Mouse (Mus musculus) mesoderm, embryonic 11.5 days (tissue): ENCODE measurements around the gene Gpank1.

ENCODE experiments used
- DNase-seq: peaks from one replicate; pipeline ENCODE4 v3.0.0-alpha.2; 2012; ENCODE audit warnings: low read depth, low spot score

Gpank1 gene

DNA sequence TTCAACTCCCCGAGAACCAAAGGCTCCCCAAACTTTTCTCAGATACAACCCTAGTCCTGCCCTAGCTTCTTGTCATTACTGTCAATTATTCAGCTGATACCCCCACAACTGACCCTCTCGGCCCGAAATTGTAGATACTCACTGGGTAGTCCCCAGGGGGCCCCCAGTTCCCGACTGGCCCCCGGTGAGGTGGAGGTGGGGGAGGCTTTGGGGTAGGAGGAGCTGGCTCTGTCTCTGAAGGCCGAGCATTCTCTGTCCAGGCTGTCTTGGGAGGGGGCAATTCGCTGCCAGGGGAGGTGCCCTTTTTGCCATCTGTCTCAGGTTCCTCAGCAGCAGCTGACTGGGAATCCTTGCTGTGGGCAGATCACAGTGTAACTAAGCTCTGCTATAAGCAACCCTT is 38.4 kb downstream of the Gpank1 start:
- no peak for DNase-seq

GRCm38 (mm10) chr17:35161421-35161820 is 40.2 kb downstream of the Gpank1 start:
- no peak for DNase-seq

DNA sequence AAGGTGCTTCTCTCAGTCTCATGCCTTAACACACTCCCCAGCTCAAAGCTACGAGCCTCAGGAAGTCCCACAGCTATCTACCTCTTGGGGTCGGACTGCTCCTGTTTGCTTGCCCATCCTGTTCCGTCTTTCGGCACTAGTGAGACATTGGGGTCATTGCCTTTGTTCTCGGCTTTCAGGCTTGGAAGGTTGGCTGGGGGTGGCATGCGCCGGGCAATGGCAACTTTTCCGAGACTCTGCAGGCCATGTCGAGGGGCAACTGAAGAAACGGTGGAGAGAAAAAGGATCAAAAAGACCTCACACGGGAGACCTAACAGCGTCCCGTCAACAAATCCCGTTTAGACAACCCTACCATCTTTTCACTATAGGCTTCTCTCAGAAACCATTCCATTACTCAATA is 40.9 kb downstream of the Gpank1 start:
- no peak for DNase-seq

GRCm38 (mm10) chr17:35162730-35163129 is 41.5 kb downstream of the Gpank1 start:
- DNase-seq: no peak

DNA sequence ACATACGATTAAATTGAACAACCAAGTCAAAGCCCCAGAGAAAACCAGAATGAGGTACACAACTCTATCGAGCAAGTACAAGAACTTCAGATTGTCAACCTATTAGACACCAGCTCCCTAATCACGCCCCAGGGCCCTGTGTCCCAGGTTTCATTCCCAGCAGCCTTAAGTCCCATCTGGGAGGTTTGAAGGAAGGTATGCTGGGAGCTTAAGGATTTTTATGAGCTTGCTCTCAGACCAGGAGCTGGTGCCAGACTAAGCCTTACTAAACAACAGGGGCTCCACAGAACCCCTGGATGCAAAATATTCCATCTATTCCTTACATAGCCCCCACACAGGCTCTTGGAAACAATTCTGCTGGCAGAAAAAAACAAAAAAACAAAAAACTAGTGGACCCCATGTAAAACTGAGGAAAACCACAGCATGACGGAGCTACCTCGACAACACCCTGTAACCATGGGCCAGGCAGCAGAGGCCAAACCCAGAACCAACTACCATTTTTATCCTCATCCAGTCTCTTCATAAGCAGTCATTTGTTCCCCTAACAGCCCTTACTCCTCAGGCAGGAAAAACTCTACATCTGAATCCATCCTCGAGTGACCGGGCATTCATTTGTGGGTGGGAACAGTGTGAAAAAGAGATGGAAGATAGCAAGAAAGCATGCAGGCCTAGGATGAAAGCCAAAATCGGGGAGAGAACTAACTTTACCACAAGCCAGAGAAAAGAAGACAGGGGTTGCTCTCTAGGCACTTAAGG is 42.2 kb downstream of the Gpank1 start:
- no peak for DNase-seq

- DNase-seq: no peak
Observed at GRCm38 (mm10) chr17:35164218-35164567, 42.9 kb downstream of the Gpank1 start.

GRCm38 (mm10) chr17:35164568-35165450 is 43.6 kb downstream of the Gpank1 start, which contains the start of gene Prrc2a:
TSS of gene Prrc2a (minus strand) at chr17:35164897.
- peak; percentile 100 for DNase-seq

DNA sequence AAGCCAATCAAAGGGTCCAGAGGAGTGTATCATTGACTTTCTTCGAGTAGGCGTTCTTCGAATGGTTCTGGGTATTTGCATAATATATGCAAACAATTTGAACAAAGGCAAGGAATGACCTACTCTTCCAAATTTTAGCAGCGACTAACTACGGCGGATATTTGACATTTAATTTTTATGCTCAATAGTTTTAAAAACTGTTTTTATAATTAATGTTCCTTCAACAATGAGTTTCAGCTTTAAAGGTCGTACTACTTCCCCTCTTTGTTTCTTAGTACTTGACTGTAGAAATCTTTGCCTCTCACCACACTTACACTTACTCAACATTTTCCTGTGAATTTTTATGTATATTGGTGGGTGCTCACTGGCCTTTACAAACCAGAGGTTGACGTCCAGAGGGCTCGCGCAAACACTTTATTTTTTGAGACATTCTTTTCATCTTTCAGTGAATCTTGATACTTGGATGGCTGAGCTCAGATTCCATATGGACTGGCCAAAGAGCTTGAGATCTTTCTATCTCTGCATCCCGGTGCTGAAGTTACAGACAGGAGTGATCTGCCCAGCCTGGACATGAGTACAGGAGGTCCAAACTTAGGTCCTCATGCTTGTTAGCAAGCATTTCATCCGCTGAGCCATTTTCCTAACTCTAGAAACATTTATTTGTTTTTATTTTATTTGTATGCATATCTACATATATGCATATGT is 44.3 kb downstream of the Gpank1 start:
- DNase-seq: no peak

DNA sequence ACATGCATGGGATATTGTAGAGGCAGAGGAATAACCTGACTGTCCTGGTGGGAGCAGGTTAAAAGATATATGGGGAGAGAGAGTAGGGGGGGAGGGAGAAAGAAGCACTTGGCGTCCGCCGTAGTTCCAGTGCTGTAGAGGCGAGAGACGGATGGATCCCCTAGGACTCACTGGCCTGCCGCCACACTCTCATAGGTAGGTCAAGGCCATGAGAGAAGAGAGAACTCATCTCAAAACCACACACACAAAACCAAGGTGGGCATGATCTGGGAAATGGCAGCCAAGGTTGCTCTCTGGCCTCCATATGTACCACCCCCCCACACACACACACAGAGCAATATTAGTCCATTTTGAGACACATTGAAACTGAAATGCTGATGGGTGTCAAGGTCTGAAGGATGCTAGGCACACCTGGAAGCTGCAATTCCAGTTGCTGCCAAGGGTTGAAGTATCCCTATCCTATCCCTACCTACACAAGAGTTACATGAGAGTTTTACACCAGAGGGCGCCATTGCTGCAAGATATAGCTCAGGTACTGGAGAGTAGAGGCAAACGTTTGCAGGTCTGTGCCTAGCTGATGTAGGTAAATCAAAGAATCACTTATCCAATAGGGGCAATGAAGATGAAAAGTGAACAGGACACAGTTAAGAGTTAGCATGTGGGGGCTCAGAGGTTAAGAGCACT is 45.2 kb downstream of the Gpank1 start:
- peak; percentile 77 for DNase-seq

DNA sequence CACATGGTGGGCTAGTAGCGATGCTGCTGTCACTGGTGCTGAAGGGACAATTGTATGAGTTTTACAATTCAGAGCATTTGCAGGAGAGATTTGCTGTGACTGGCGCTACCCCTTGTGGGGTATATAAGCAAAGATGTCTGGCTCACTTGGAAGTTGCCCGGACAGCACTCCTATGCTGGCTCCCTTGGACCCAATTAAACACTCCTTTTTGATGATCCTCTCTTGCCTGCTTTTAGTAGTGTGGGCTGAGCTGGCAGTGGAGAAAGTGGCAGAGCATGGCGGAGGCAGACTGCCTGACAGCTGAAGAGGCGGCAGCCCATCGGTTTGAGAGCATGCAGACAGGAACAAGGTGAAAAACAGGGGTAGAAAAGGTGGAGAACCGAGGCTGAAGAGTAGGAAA is 46.5 kb downstream of the Gpank1 start:
- no peak for DNase-seq

DNA sequence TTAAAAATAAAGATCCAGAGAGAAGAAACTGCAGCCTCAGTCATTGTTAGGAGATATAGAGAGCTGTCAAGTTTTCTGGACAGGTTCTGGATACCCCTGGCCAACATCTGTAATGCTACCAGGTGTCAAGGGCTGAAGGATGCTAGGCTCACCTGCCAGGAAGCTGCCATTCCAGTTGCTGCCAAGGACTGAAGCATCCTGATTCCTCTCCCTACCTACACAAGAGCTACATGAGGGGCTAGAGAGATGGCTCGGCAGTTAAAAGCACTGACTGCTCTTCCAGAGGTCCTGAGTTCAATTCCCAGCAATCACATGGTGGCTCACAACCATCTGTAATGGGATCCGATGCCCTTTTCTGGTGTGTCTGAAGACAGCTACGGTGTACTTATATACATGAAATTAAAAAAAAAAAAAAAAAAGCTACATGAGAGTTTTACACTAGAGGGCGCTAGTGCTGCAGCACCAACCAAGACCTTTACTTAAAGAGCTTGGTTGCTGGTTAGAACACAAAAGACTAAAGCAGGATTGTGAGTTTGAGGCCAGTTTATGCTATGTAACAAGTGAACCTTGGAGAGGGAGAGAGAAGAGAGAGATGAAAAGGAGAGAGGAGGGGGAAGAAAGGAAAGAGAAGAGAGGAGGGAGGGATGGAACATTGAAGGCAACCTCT is 47.4 kb downstream of the Gpank1 start:
- DNase-seq: peak; percentile 80

DNA sequence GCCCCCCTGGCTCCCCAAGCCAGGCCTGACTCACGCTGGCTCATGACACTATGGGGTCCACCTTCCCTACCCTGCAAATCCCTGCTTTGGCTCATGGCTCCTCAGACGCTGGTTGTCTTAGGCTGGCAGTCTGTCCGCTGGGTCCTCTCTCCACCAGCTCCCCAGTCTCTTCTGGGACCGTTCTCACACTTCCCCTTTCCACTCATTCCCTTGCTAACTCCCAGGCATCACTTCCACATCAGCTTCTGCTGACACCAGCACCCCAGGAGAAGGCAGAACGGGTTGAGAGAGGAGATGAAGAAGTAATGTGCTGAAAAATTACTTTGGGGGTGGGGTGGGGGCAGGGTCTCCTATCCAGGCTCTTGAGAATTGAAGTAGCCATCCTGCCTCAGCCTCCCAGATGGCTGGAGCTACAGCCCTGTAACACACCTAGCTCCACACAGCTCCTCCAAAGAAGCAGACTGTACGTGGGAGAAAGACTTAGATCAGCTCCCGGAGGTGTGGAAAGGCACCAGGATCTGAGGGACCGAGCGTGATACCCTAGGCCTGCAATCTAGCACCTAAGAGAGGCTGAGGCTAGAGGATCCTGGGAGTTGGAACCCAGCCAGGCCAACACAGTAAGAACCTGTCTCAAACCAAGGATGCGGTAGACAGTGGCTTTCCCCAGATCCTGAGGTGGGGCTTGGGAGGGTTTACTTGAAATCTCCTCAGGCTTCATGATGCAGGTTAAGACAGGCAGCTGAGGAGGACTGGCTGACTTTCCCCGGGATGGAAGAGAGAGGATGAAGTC is 51.4 kb downstream of the Gpank1 start:
- DNase-seq: no peak

DNA sequence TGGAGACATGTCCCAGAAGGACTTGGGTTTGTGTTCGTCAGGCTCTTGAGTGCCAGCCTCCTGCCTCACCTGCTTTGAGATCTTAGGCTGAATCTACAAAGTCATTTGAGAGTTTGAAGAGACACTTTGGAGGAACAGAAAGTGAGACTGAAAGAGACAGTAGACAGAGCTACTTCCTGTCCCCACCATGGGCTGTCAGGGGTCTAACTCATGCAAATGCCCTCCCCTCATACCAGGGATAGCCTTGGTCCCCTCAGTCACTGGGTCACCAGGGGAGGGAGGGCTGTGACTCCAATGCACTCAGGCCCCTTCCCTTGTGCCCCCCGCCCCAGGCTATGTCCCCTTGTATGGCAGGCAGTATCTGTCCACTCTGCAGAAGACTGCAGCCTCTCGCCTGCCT is 52.1 kb downstream of the Gpank1 start:
- DNase-seq: no peak
